Mouse (Mus musculus) cerebellum, postnatal 10 days (tissue): Measurements from ENCODE around the gene Ugp2.

Experiments used
- DNase-seq, 2 experiments: peaks; one replicate each; pipeline ENCODE4 v3.0.0; 2021; ENCODE audit warnings: mixed read lengths in 2 of 2

Gene Ugp2

GRCm38 (mm10) chr11:21371122-21371806, at the start of gene Ugp2:
Ugp2 (minus strand) TSS chr11:21371201.
- DNase-seq = peak; percentile 99

DNA sequence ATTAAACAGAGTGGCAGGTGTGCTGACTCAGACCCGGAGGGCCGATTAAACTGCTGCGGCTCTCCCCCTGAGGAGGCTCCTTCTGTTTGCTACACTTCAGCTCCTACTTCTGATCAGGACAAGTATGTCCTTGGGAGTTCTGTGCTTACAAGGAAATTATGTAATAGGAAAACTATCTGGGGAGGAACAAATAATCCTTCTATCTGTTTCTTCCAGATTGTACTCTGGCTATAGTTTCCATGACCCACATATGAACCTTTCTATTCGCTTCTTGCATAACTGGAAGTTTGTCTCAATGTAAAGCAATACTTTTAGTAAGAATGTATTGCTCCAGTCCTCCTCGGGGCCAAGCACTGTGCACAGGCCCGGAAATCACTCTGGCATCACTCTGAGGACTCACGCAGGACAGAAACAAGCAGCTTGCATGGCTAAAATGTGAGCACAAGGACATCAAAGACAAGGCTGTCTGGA, 43.9 kb upstream of the Ugp2 start:
- DNase-seq = no peak

GRCm38 (mm10) chr11:21406668-21407067, 35.7 kb upstream of the Ugp2 start:
- no peak for DNase-seq

DNA sequence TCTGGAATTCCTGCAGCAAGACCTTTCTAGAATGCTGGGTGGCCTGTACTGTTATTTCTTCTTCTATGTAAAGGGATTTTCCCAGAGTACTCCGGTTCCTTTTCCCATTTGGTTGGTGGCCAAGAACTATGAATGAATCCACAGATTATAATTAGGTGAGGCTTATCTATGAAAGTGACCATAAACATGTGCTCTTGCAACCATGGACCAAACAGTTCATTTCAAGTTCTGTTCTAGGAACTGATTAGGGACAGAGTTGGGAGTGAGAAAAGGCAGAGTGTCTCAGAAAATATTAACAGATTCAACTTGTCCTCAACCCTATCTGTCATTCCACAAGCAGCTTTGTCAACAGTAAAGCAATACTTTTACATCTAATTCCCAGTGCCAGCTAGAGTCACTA, 35.1 kb upstream of the Ugp2 start:
- DNase-seq = no peak

DNA sequence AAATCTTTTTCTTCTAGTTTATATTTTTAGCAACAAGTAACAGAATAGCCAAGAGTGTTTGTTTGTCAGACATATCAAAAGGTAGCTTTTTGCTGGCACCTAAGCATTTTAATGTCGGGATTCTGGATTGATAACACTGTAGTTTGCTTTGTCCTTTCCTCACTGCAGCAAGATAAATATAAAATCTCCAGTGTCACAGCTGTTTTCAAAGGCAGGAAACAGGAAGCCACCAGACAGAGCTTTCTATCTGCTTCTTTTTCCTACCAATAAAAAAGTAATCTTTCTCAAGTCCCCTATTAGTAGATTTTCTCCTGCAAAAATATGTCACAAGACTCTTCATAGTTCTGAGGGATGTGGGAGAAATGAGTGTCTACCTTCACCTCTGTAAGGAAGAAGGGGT, 32.9 kb upstream of the Ugp2 start:
- DNase-seq = no peak

DNA sequence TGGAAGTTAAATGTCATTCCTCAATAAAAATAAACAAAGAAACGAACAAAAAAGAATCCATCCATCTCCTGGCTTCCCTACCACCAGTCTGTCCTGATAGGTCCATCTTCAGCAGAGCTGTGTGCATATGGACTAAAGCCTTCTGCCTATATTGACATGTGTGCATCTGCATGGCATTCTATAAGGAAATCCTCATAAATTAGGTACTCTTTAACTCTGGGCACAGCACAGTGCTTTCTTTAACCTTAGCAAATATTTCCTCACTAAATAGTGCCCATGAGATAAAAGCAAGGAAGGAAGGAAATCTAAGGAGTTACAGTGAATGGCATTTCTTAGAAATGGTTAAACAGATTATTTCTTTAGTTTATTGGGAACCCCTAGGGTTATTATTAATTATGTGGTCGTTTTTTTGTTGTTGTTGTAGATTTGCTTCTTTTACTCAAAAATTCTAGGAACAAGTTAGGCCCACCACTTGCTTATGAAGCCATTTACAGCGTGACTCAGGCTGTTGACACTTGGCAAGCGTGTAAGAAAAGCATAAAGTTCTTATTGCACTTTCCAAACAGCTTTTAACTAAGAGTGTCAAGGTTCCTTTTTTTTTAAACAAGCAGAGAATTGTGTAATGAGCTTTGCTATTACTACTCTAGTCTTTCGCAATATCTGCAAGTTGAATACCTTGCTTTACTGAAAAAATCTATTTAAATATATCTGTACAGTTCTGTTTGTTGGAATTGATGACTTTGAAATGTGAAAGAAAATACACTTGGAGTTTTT, 31.7 kb upstream of the Ugp2 start:
- DNase-seq = no peak

- DNase-seq = no peak
These were observed 30.2 kb upstream of the Ugp2 start for GRCm38 (mm10) chr11:21401248-21401647.

GRCm38 (mm10) chr11:21399186-21399681, 28.2 kb upstream of the Ugp2 start:
- no peak for DNase-seq

DNA sequence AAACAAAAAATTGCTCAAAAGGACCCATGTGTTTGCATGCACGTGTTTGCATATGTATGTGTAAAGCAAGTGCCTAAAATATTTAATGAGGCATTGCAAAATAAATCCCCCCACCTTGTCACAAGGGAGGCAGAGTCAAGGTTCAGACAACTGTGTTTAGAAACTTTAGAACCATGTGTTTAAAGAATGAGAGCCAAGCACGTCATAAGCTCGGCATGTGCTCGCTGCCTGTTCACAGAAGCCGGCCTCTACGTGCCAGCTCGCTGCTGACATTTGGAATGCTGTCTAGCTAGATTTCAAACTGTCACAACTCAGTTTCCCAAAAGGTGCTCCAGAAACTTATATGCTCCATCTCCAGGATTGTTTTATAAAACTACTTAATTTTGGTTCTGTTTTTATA, 27.5 kb upstream of the Ugp2 start:
- DNase-seq = peak; percentile 32 to 55

GRCm38 (mm10) chr11:21386790-21387189, 15.8 kb upstream of the Ugp2 start:
- no peak for DNase-seq

GRCm38 (mm10) chr11:21374096-21374495, 3.1 kb upstream of the Ugp2 start:
- DNase-seq = no peak

GRCm38 (mm10) chr11:21370399-21371121, 441 bp downstream of the Ugp2 start:
- DNase-seq = peak in 1 of 2 experiments; percentile 85

- DNase-seq = peak in 1 of 2 experiments; percentile 13
These were observed 1.6 kb downstream of the Ugp2 start for GRCm38 (mm10) chr11:21369248-21370016.

DNA sequence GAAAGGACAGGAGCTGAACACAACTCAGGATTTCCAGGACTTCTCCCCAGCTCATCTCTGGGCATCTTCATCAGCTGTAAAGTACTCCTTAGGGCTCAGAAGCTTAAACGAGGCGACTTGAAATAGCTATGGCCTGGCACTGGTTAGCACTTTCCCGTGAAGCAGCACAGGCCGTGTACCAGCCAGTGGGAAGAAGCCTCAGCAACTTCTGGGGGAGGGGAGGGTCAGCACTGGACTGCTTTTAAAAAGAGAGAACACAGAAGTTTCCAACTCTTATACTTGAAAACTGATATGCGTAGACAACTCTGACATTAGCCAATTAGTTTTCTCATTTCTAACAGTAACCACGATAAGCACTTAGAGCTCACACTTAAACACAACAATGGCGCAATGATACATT, 2.5 kb downstream of the Ugp2 start:
- peak in 1 of 2 experiments; percentile 21 for DNase-seq

- no peak for DNase-seq
These were observed 7.7 kb downstream of the Ugp2 start for GRCm38 (mm10) chr11:21363144-21363940.

DNA sequence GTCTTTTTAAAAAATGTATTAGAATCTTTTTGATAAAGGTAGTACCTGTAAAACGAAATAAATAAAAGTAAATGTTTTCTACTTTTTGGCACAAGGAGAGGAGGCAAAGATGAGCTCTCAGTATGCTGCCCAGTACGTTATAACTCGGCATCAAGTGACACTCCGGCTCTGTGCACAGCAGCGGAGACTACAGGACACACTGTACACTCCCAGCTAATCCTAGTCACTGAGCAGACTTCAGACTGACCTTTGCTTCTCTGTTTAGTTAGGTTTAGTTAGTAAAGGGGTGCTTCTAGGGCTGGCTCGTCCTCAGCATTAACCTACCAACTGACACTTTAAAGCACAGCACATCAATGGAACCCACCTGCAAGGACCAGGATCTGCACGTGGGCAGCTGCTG, 19.7 kb downstream of the Ugp2 start:
- DNase-seq = no peak

GRCm38 (mm10) chr11:21348890-21349289, 22.1 kb downstream of the Ugp2 start:
- DNase-seq = no peak

GRCm38 (mm10) chr11:21346020-21346419, 25.0 kb downstream of the Ugp2 start:
- no peak for DNase-seq

GRCm38 (mm10) chr11:21343490-21343889, 27.5 kb downstream of the Ugp2 start:
- DNase-seq = no peak

DNA sequence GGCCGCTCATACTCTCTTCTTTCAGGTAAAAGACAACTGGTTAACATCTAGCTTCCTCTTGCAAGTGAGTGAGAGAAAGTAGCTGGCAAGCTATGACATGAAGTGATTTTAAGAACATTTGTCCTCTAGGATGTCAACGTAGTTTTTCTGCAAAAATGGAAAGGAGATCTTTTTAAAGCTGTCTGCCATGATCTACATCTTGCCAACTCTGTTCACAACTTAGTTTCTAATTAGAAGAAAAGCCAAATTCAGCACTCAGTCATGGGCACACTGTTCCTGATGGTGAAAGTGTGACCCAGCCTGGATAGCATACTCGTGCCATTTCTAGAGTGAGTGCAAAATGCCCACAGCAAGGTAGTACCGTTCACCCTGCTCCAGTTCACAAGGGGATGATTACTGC, 31.9 kb downstream of the Ugp2 start:
- DNase-seq = no peak

- no peak for DNase-seq
These were observed 33.1 kb downstream of the Ugp2 start for GRCm38 (mm10) chr11:21337855-21338254.
